Mouse (Mus musculus) embryonic facial prominence, embryonic 14.5 days (tissue): ENCODE results near the gene Gp9. TPM values are rescaled to one million over a fixed set of nuclear protein-coding genes. Genes with fewer than 3 reads are reported as not detected.

ENCODE experiments used
- ATAC-seq: fragments of 200-750 bp; cut with Nextera tagmentation; 2 replicates; pipeline ENCODE4 v1.8.0; 2017; ENCODE audit warnings: low read depth, moderate number of reproducible peaks, moderate TSS enrichment
- DNase-seq: peaks from one replicate; pipeline ENCODE4 v3.0.0-alpha.2; 2015; ENCODE audit warnings: low spot score
- H3K27ac ChIP-seq: fragments of 300-500 bp; sonication (generic); replicated peaks from 2 replicates; pipeline ENCODE4 v1.5.1; 2014; ENCODE audit warnings: low read depth, mild to moderate bottlenecking, low read length, moderate library complexity
- H3K27me3 ChIP-seq: fragments of 300-500 bp; sonication (generic); replicated peaks from 2 replicates; pipeline ENCODE4 v1.6.1; 2014; ENCODE audit warnings: low read length; ENCODE audit not compliant: control insufficient read depth, insufficient read depth
- H3K36me3 ChIP-seq: fragments of 300-500 bp; sonication (generic); 2 replicates; pipeline ENCODE4 v1.6.1; 2014; ENCODE audit warnings: low read length, mixed read lengths; ENCODE audit not compliant: control insufficient read depth, insufficient read depth
- H3K4me1 ChIP-seq: fragments of 300-500 bp; sonication (generic); 2 replicates; pipeline ENCODE4 v1.6.1; 2014; ENCODE audit warnings: antibody characterized with exemption, low read length; ENCODE audit not compliant: control insufficient read depth, insufficient read depth
- H3K4me2 ChIP-seq: fragments of 300-500 bp; sonication (generic); 2 replicates; pipeline ENCODE4 v1.6.1; 2014; ENCODE audit warnings: low read depth, mild to moderate bottlenecking, low read length, moderate library complexity, mixed read lengths
- H3K4me3 ChIP-seq: fragments of 300-500 bp; sonication (generic); 2 replicates; pipeline ENCODE4 v1.5.1; 2014; ENCODE audit warnings: low read depth, mild to moderate bottlenecking, low read length
- H3K9ac ChIP-seq: fragments of 300-500 bp; sonication (generic); 2 replicates; pipeline ENCODE4 v1.6.1; 2014; ENCODE audit warnings: low read depth, mild to moderate bottlenecking, low read length, moderate library complexity, mixed read lengths
- H3K9me3 ChIP-seq: fragments of 300-500 bp; sonication (generic); 2 replicates; pipeline ENCODE4 v1.6.1; 2016; ENCODE audit warnings: low read length; ENCODE audit not compliant: control insufficient read depth
- WGBS: fragments of 180-500 bp; shearing (Covaris S2); extraction: QIAGEN DNeasy Blood & Tissue Kit; methylation state at CpG from one replicate; pipeline ENCODE4 v1.1.7; 2014; 5-methylcytosine and 5-hydroxymethylcytosine counted together
- polyA plus RNA-seq: library from polyadenylated mRNA; unstranded; fragments of >200 nt; fragmentation: Nextera tagmentation; extraction: Ambion mirVana; gene quantifications from 2 replicates; pipeline ENCODE4 v1.2.1, GENCODE M21; 2014

Gene Gp9
- polyA plus RNA-seq, 1 experiment from 2014 or later = 1.2 TPM

DNA sequence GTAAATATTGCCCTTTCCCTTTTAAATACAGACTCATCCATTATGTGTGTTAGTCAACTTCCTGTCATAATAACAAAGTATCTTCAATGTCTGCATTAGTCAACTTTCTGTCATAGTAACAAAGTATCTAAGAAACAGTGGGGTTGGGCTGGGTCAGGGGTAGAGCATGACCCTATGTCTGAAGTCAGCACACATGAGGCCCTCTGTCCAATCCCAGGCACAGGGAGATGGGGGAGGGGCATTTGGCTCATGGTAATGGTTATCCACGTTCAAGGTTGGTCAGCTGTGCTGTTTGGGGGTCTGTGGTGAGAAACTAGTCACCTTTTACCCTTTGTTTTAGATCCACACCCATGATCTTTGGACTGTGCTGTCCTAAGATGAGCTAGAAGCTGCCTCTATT lies 32.6 kb upstream of the Gp9 start:
- WGBS = 33% methylated on average over 1 of the region's 1 CpGs
- Histone ChIP-seq H3K9ac (no peak overlapping the region), H3K4me3 (no peak overlapping the region), H3K27me3 (no peaks in the 10 kb centered on the region), H3K4me1 (peaks cover 9% of the 10 kb centered on the region; the same call in 1 of the 2 replicates), H3K36me3 (no peaks in the 10 kb centered on the region), H3K4me2 (no peak overlapping the region), H3K9me3 (no peaks in the 10 kb centered on the region), H3K27ac (no peak overlapping the region)
- no peak for ATAC-seq
- DNase-seq = no peak

DNA sequence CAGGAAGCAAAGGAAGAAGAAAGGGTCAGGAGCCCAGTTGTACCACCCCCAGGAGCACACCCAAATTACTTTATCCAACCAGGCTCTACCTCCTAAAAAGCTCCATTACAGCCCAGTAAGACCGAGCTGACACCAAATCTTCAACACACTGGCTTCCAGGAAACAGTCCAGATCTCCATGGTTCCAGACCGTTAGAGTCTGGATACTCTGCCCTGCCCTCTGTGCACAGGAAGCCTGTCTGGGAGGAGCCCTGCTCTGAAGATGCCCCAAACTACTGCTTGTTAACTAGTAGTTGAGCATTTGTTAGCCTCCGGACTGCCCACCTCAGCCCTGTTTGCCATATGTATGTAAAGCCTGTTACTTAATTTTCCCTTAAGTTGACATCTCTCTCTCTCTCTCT lies 31.8 kb upstream of the Gp9 start:
- Histone ChIP-seq H3K27ac (no peak overlapping the region), H3K4me1 (peaks cover 9% of the 10 kb centered on the region; the same call in 1 of the 2 replicates), H3K4me2 (no peak overlapping the region), H3K4me3 (no peak overlapping the region), H3K9me3 (no peaks in the 10 kb centered on the region), H3K36me3 (no peaks in the 10 kb centered on the region), H3K9ac (no peak overlapping the region), H3K27me3 (no peaks in the 10 kb centered on the region)
- no peak for DNase-seq
- WGBS = 58% methylated on average over 3 of the region's 3 CpGs
- ATAC-seq = no peak

- Histone ChIP-seq H3K9me3 (no peaks in the 10 kb centered on the region), H3K36me3 (no peaks in the 10 kb centered on the region), H3K4me1 (peaks cover 9% of the 10 kb centered on the region; the same call in 1 of the 2 replicates), H3K4me2 (no peak overlapping the region), H3K27ac (no peak overlapping the region), H3K9ac (no peak overlapping the region), H3K4me3 (no peak overlapping the region), H3K27me3 (no peaks in the 10 kb centered on the region)
- 31% methylated on average over 2 of the region's 2 CpGs for WGBS
- DNase-seq (peak; percentile 71), ATAC-seq (no peak)
These were observed 31.0 kb upstream of the Gp9 start for GRCm38 (mm10) chr6:87746849-87747248.

GRCm38 (mm10) chr6:87748078-87748477 lies 29.8 kb upstream of the Gp9 start:
- H3K27me3 ChIP-seq = no peaks in the 10 kb centered on the region
- ATAC-seq = no peak

GRCm38 (mm10) chr6:87748531-87748930 lies 29.3 kb upstream of the Gp9 start:
- H3K4me3 ChIP-seq = no peak overlapping the region
- H3K4me2 ChIP-seq = no peak overlapping the region
- H3K9me3 ChIP-seq = no peaks in the 10 kb centered on the region
- no peak overlapping the region for H3K9ac ChIP-seq
- no peak for ATAC-seq
- H3K27me3 ChIP-seq = no peaks in the 10 kb centered on the region
- no peaks in the 10 kb centered on the region for H3K36me3 ChIP-seq
- no peak for DNase-seq
- peaks cover 9% of the 10 kb centered on the region; the same call in 1 of the 2 replicates for H3K4me1 ChIP-seq
- no peak overlapping the region for H3K27ac ChIP-seq
- 88% methylated on average over 6 of the region's 6 CpGs for WGBS

More at GRCm38 (mm10) chr6:87748078-87748477, 29.8 kb upstream of the Gp9 start:
- Histone ChIP-seq H3K27ac (no peak overlapping the region), H3K36me3 (no peaks in the 10 kb centered on the region), H3K4me3 (no peak overlapping the region), H3K4me1 (peaks cover 9% of the 10 kb centered on the region; the same call in 1 of the 2 replicates), H3K4me2 (no peak overlapping the region), H3K9me3 (no peaks in the 10 kb centered on the region), H3K9ac (no peak overlapping the region)
- DNase-seq = no peak
- WGBS = 75% methylated on average over 2 of the region's 2 CpGs

GRCm38 (mm10) chr6:87750184-87750910 lies 27.5 kb upstream of the Gp9 start:
- ATAC-seq (no peak), DNase-seq (no peak)
- no peaks in the 10 kb centered on the region for H3K27me3 ChIP-seq
- peaks cover 9% of the 10 kb centered on the region; the same call in 1 of the 2 replicates for H3K4me1 ChIP-seq
- H3K27ac ChIP-seq = no peak overlapping the region
- no peaks in the 10 kb centered on the region for H3K9me3 ChIP-seq
- no peak overlapping the region for H3K4me3 ChIP-seq
- no peaks in the 10 kb centered on the region for H3K36me3 ChIP-seq
- no peak overlapping the region for H3K4me2 ChIP-seq
- WGBS = 82% methylated on average over 8 of the region's 8 CpGs
- no peak overlapping the region for H3K9ac ChIP-seq

DNA sequence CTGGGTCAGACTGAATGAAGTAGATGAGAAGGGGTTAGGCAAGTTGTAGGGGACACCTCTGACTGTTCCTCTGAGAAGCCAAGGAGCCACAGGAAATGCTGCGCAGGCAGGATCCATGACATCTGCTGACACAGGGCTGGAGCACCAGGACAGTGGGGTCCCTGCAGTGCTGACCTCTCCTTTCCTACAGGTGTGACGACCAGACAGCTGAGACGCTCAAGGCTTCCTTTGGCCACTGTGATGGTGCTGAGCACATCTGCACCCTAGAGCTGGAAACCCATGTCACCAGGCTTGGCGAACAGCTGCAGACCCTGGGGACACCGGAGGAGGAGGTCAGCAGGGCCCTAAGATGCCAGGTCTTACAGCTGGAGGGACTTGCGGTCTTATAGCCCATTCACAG lies 26.3 kb upstream of the Gp9 start:
- ATAC-seq (no peak), DNase-seq (no peak)
- no peaks in the 10 kb centered on the region for H3K36me3 ChIP-seq
- no peak overlapping the region for H3K4me3 ChIP-seq
- H3K4me1 ChIP-seq = peaks cover 8% of the 10 kb centered on the region; the same call in 1 of the 2 replicates
- no peak overlapping the region for H3K4me2 ChIP-seq
- WGBS = 86% methylated on average over 6 of the region's 6 CpGs
- H3K9ac ChIP-seq = no peak overlapping the region
- H3K27me3 ChIP-seq = no peaks in the 10 kb centered on the region
- no peaks in the 10 kb centered on the region for H3K9me3 ChIP-seq
- no peak overlapping the region for H3K27ac ChIP-seq

GRCm38 (mm10) chr6:87755196-87755595 lies 22.7 kb upstream of the Gp9 start:
- 86% methylated on average over 4 of the region's 4 CpGs for WGBS
- H3K9me3 ChIP-seq = no peaks in the 10 kb centered on the region

GRCm38 (mm10) chr6:87756896-87757295 lies 21.0 kb upstream of the Gp9 start:
- 85% methylated on average over 8 of the region's 8 CpGs for WGBS
- no peak for ATAC-seq

More at GRCm38 (mm10) chr6:87755196-87755595, 22.7 kb upstream of the Gp9 start:
- ATAC-seq = no peak
- H3K4me2 ChIP-seq = no peak overlapping the region
- no peak overlapping the region for H3K27ac ChIP-seq
- no peak overlapping the region for H3K9ac ChIP-seq
- H3K4me1 ChIP-seq = no peaks in the 10 kb centered on the region
- H3K36me3 ChIP-seq = no peaks in the 10 kb centered on the region
- H3K27me3 ChIP-seq = no peaks in the 10 kb centered on the region
- no peak overlapping the region for H3K4me3 ChIP-seq
- DNase-seq = no peak

More at GRCm38 (mm10) chr6:87756896-87757295, 21.0 kb upstream of the Gp9 start:
- no peak for DNase-seq
- Histone ChIP-seq H3K9ac (no peak overlapping the region), H3K27me3 (no peaks in the 10 kb centered on the region), H3K9me3 (no peaks in the 10 kb centered on the region), H3K27ac (no peak overlapping the region), H3K4me3 (no peak overlapping the region), H3K36me3 (no peaks in the 10 kb centered on the region), H3K4me2 (no peak overlapping the region), H3K4me1 (no peaks in the 10 kb centered on the region)
